Mouse (Mus musculus) neural tube, embryonic 13.5 days (tissue): ENCODE results near the gene Sult4a1. TPM values are rescaled to one million over a fixed set of nuclear protein-coding genes. Genes with fewer than 3 reads are reported as not detected.

ENCODE experiments used
- polyA plus RNA-seq: library from polyadenylated mRNA; unstranded; fragments of >200 nt; fragmentation: Nextera tagmentation; extraction: Ambion mirVana; gene quantifications from 2 replicates; pipeline ENCODE4 v1.2.1, GENCODE M21; 2015

Sult4a1 gene
- polyA plus RNA-seq, 1 experiment from 2014 or later, result 97.2 TPM

Other genes starting within 250 kb of the Sult4a1 start
- 0.36 and 1.2 TPM in 2 replicates for gene Efcab6, start 40.4 kb downstream of the Sult4a1 start, polyA plus RNA-seq
- not detected in 2 replicates for gene Pnpla5, start 17.4 kb upstream of the Sult4a1 start, polyA plus RNA-seq
- gene Pnpla3, start 62.1 kb upstream of the Sult4a1 start, polyA plus RNA-seq, result 4.7 and 6.5 TPM in 2 replicates
- 79.4 and 83.5 TPM in 2 replicates for gene Samm50, start 86.5 kb upstream of the Sult4a1 start, polyA plus RNA-seq
- gene Parvb, start 126.3 kb upstream of the Sult4a1 start, polyA plus RNA-seq, result 8.5 and 9.0 TPM in 2 replicates
- gene Parvg, start 218.3 kb upstream of the Sult4a1 start, polyA plus RNA-seq, result 0.95 and 0.98 TPM in 2 replicates